Mouse (Mus musculus) heart, adult 8-10 months (tissue): ENCODE measurements around the gene Otog. TPM values are rescaled to one million over a fixed set of nuclear protein-coding genes. Genes with fewer than 3 reads are reported as not detected.

Source experiments
- total RNA-seq, 4 experiments: library from RNA; stranded (reverse); gene quantifications; 2 replicates each; pipeline ENCODE4 v1.2.4; 2022

Otog gene
- total RNA-seq, 4 experiments from 2014 or later = 0.03 to 0.06 (median 0.06) TPM

Other genes with a start within 250 kb of the Otog start
- not detected for gene Abcc6, start 210.7 kb upstream of the Otog start, total RNA-seq
- 100 to 1,000 TPM in 1 of 4 experiments, 10 to 100 TPM in 3; 87.3 to 107 (median 96.3) TPM for gene Nomo1, start 207.3 kb upstream of the Otog start, total RNA-seq
- 100 to 1,000 TPM; 130 to 134 (median 132) TPM for gene Kcnj11, start 140.2 kb upstream of the Otog start, total RNA-seq
- 10 to 100 TPM; 39.5 to 54.6 (median 45.7) TPM for gene Abcc8, start 61.0 kb upstream of the Otog start, total RNA-seq
- gene Ush1c, start 2.5 kb upstream of the Otog start, total RNA-seq = 1 to 10 TPM; 3.8 to 6.9 (median 5.6) TPM
- under 1 TPM in 3 of 4 experiments, not detected in 1; 0.12 to 0.16 (median 0.14) TPM for gene Myod1, start 135.5 kb downstream of the Otog start, total RNA-seq
- gene Kcnc1, start 155.5 kb downstream of the Otog start, total RNA-seq = under 1 TPM; 0.28 to 0.69 (median 0.39) TPM